Mouse (Mus musculus): ENCODE results near the gene Ephx1.
"Not testable (repeated sequence)": the region's sequence is repeated elsewhere in the genome, so short reads cannot be mapped to it uniquely, and the experiment has no call there.

GRCm38 (mm10) chr1:181035015-181035778, 14.5 kb upstream of the Ephx1 start:
- not testable (repeated sequence) for TF ChIP-seq CTCF (IDR thresholded peaks at IDR 0.05; ENCODE audit: control insufficient read depth, insufficient read depth, insufficient replicate concordance, low read depth, low read length); POLR2A (IDR thresholded peaks at IDR 0.05; ENCODE audit: control insufficient read depth, low read depth, low read length)
